Mouse (Mus musculus): ENCODE measurements around the gene Chrne. TPM values are rescaled to one million over a fixed set of nuclear protein-coding genes. Genes with fewer than 3 reads are reported as not detected.

Gene Chrne
- total RNA-seq, 2 experiments from 2014 or later, result 0.63 TPM; not detected in 1

GRCm38 (mm10) chr11:70628431-70628830 is 9.4 kb upstream of the Chrne start:
- no peak for DNase-seq (ENCODE audit: low spot score in 2 of 2)

- DNase-seq (ENCODE audit: low spot score in 2 of 2), result no peak
Measured at GRCm38 (mm10) chr11:70626877-70627276, 7.9 kb upstream of the Chrne start.

- DNase-seq (ENCODE audit: low spot score in 2 of 2), result no peak
Measured at GRCm38 (mm10) chr11:70625473-70625872, 6.5 kb upstream of the Chrne start.

GRCm38 (mm10) chr11:70623053-70623742 is 4.2 kb upstream of the Chrne start:
- DNase-seq (ENCODE audit: low spot score in 2 of 2), result no peak

GRCm38 (mm10) chr11:70621972-70622814 is 3.2 kb upstream of the Chrne start:
- no peak for DNase-seq (ENCODE audit: low spot score in 2 of 2)

GRCm38 (mm10) chr11:70615516-70616093 is 3.4 kb downstream of the Chrne start, which contains the start of gene 4930544D05Rik:
TSS of gene 4930544D05Rik (plus strand) at chr11:70615848.
- no peak for DNase-seq (ENCODE audit: low spot score in 2 of 2)

- DNase-seq (ENCODE audit: low spot score in 2 of 2), result no peak
Measured at GRCm38 (mm10) chr11:70615074-70615473, 3.9 kb downstream of the Chrne start.

- DNase-seq (ENCODE audit: low spot score in 2 of 2), result no peak
Measured at GRCm38 (mm10) chr11:70612505-70612904, 6.5 kb downstream of the Chrne start.

GRCm38 (mm10) chr11:70610752-70611151 is 8.3 kb downstream of the Chrne start:
- DNase-seq (ENCODE audit: low spot score in 2 of 2), result no peak

- DNase-seq (ENCODE audit: low spot score in 2 of 2), result no peak
Measured at GRCm38 (mm10) chr11:70608381-70609066, 10.5 kb downstream of the Chrne start.

GRCm38 (mm10) chr11:70607611-70608010 is 11.4 kb downstream of the Chrne start:
- DNase-seq (ENCODE audit: low spot score in 2 of 2), result no peak

GRCm38 (mm10) chr11:70606717-70607116 is 12.3 kb downstream of the Chrne start:
- DNase-seq (ENCODE audit: low spot score in 2 of 2), result no peak

- DNase-seq (ENCODE audit: low spot score in 2 of 2), result peak; percentile 70 to 74
Measured at GRCm38 (mm10) chr11:70605024-70605566, 13.9 kb downstream of the Chrne start.

- no peak for DNase-seq (ENCODE audit: low spot score in 2 of 2)
Measured at GRCm38 (mm10) chr11:70598451-70598953, 20.5 kb downstream of the Chrne start.

GRCm38 (mm10) chr11:70597301-70597700 is 21.7 kb downstream of the Chrne start:
- no peak for DNase-seq (ENCODE audit: low spot score in 2 of 2)

- no peak for DNase-seq (ENCODE audit: low spot score in 2 of 2)
Measured at GRCm38 (mm10) chr11:70596094-70596493, 22.9 kb downstream of the Chrne start.

- DNase-seq (ENCODE audit: low spot score in 2 of 2), result no peak
Measured at GRCm38 (mm10) chr11:70595638-70596037, 23.4 kb downstream of the Chrne start.

GRCm38 (mm10) chr11:70594253-70594989 is 24.6 kb downstream of the Chrne start:
- DNase-seq (ENCODE audit: low spot score in 2 of 2), result no peak

GRCm38 (mm10) chr11:70591733-70592132 is 27.3 kb downstream of the Chrne start:
- DNase-seq (ENCODE audit: low spot score in 2 of 2), result no peak

- DNase-seq (ENCODE audit: low spot score in 2 of 2), result no peak
Measured at GRCm38 (mm10) chr11:70586954-70587353, 32.1 kb downstream of the Chrne start.

Data from left cerebral cortex, adult 18-20 months (tissue).